Mouse (Mus musculus): ENCODE measurements around the gene Iapp.

GRCm38 (mm10) chr6:142338961-142339360, 40.7 kb downstream of the Iapp start:
- TF ChIP-seq CTCF (IDR thresholded peaks at IDR 0.05; ENCODE audit: control insufficient read depth, insufficient read depth, insufficient read length): no peak
- no peak for TF ChIP-seq MYOG (IDR thresholded peaks at IDR 0.05; ENCODE audit: control insufficient read depth, extremely low read depth, insufficient read length)
- TF ChIP-seq MAX (IDR thresholded peaks at IDR 0.05): no peak
- TF ChIP-seq USF1 (IDR thresholded peaks at IDR 0.05; ENCODE audit: low read depth): no peak
- no peak for TF ChIP-seq CEBPB (IDR thresholded peaks at IDR 0.05; ENCODE audit: low read depth)

All from C2C12 (cell line).